Mouse (Mus musculus) megakaryocyte, embryonic 14.5 days (primary cell): ENCODE measurements around the gene Hist1h4i.

Experiments used
- FLI1 ChIP-seq: IDR thresholded peaks from 2 replicates; pipeline ENCODE4 v1.6.1; 2012; ENCODE audit warnings: low read length, inconsistent platforms, mixed read lengths
- GATA1 ChIP-seq: IDR thresholded peaks from 3 replicates; pipeline ENCODE4 v1.6.1; 2012; ENCODE audit warnings: mixed read lengths, low read length, inconsistent platforms, borderline replicate concordance

- TF ChIP-seq GATA1 (no peak), FLI1 (no peak)
Observed at GRCm38 (mm10) chr13:22026058-22027031, 14.8 kb downstream of the Hist1h4i start.
